Mouse (Mus musculus) olfactory bulb, adult 2 months (tissue): Measurements from ENCODE around the gene Caskin1. TPM values are rescaled to one million over a fixed set of nuclear protein-coding genes. Genes with fewer than 3 reads are reported as not detected.

ENCODE experiments used
- H3K27ac ChIP-seq: fragments of 200-500 bp; 2 replicates; pipeline ENCODE4 v1.5.1; 2012; ENCODE audit warnings: low read depth, low read length; ENCODE audit not compliant: insufficient read depth
- H3K4me1 ChIP-seq: fragments of 200-500 bp; 2 replicates; pipeline ENCODE4 v1.6.1; 2012; ENCODE audit warnings: low read length; ENCODE audit not compliant: control insufficient read depth, insufficient read depth
- H3K4me3 ChIP-seq: fragments of 200-500 bp; 2 replicates; pipeline ENCODE4 v1.5.1; 2012; ENCODE audit warnings: mild to moderate bottlenecking, low read depth, low read length, moderate library complexity; ENCODE audit not compliant: insufficient read depth
- CTCF ChIP-seq: fragments of 200-500 bp; IDR thresholded peaks from 2 replicates; pipeline ENCODE4 v1.5.1; 2012; ENCODE audit warnings: low read depth, mild to moderate bottlenecking, low read length, moderate library complexity; ENCODE audit not compliant: insufficient read depth
- POLR2A ChIP-seq: fragments of 200-500 bp; IDR thresholded peaks from 2 replicates; pipeline ENCODE4 v1.6.1; 2012; ENCODE audit warnings: mild to moderate bottlenecking, low read depth, low read length, moderate library complexity; ENCODE audit not compliant: insufficient read depth
- WGBS: fragments of 180-500 bp; shearing (Covaris S2); methylation state at CpG from one replicate; pipeline ENCODE4 v1.1.7; 2018; 5-methylcytosine and 5-hydroxymethylcytosine counted together
- polyA plus RNA-seq: library from polyadenylated mRNA; stranded (reverse); fragments of >200 nt; gene quantifications from 2 replicates; pipeline ENCODE4 v1.2.4, GENCODE M21; 2012; ENCODE audit warnings: low replicate concordance; ENCODE audit not compliant: missing spikeins, insufficient read depth, insufficient read length

The Caskin1 gene
- polyA plus RNA-seq, 1 experiment: not detected

DNA sequence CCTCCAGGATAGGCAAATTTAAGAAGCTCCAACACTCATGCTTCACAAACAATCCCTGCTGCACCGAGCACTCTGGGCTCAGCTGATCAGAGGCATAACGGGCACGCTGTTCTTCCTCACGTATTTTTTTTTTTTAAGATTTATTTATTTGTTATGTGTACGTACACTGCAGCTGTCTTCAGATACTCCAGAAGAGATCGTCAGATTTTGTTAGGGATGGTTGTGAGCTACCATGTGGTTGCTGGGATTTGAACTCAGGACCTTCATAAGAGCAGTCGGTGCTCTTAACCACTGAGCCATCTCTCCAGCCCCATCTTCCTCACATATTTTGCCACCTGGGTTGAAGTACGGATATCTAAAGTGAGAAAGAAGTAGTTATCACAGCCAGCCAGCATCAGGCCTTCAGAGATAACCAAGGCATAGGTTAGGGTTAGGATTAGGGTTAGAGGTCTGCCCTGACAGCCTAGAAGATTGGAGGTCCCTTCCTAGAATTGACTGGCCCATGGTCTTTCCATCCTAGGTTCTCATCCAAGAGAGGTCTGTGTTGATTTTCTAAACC, 45.8 kb downstream of the Caskin1 start, which contains the start of gene Rab26:
TSS of gene Rab26 (minus strand) at position 51 of the 559 bp plus-strand sequence.
- TF ChIP-seq CTCF: no peak
- peak within 1 kb of the TSS; percentile 8; the same call in 1 of the 2 replicates for H3K27ac ChIP-seq
- H3K4me1 ChIP-seq: peaks cover 42% of the 10 kb centered on the region
- WGBS: 86% methylated on average over 8 of the region's 8 CpGs
- peak within 1 kb of the TSS; percentile 26 for H3K4me3 ChIP-seq

DNA sequence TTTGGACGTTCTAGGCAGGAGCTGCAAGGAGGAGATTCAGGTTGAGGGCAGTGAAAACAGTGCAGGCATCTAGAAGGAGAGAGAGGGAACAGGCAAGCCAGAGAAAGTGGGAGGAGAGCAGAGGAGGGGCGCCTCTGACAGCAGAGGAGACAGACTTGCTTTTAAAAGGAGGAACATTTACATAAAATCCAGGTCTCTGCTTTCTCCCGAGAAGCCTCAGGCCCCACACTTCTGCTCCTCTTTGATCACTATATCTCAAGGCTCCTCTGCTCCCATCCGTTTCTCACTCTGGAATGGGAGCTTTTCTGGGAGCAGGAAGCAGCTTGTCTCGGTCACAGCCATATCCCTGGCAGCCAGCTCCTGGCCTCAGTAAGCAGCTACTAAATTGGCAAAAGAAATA, 46.9 kb downstream of the Caskin1 start:
- whole genome bisulfite sequencing: 42% methylated on average over 5 of the region's 5 CpGs
- H3K4me1 ChIP-seq: peaks cover 34% of the 10 kb centered on the region
- no peak for TF ChIP-seq POLR2A
- no peak for TF ChIP-seq CTCF
- H3K27ac ChIP-seq: peak overlapping the region; percentile 15; the same call in 1 of the 2 replicates
- H3K4me3 ChIP-seq: no peak overlapping the region

DNA sequence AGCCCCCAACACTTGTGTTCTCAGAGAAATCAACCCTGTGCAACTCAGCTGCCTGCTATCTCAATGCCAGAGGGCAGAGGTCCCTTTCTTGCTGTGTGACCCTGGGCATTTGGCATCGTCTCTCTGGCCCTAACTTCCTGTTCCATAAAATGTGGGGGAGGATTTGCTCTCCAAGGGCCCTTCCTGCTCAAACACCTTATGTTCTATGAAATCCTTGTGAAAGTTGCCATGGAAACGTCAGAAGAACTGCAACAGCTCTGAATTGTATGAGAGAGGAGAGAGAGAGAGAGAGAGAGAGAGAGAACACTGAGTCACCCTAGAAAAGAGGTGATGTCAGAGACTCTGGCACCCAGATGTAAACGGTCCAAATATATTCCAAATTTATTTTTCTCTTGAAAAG, 49.1 kb downstream of the Caskin1 start:
- no peak overlapping the region for H3K4me3 ChIP-seq
- 20% methylated on average over 3 of the region's 3 CpGs for WGBS
- H3K27ac ChIP-seq: peak overlapping the region; percentile 75
- peaks cover 31% of the 10 kb centered on the region for H3K4me1 ChIP-seq
- TF ChIP-seq POLR2A (no peak), CTCF (no peak)

DNA sequence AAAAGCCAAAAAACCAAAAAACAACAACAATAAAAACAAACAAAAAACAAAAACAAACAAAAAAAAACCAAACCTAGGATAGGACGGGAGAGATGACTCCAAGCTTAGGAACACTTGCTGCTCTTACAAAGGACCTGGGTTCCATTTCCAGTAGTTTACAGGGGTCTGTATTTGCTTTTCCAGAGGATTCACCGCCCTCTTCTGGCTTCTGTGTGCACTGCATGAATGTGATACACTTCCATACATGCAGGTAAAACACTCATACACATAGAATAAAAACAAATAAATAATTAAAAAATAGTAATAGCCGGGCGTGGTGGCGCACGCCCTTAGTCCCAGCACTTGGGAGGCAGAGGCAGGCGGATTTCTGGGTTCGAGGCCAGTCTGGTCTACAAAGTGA, 50.5 kb downstream of the Caskin1 start:
- WGBS: 68% methylated on average over 8 of the region's 8 CpGs
- peaks cover 21% of the 10 kb centered on the region for H3K4me1 ChIP-seq
- no peak overlapping the region for H3K4me3 ChIP-seq
- no peak for TF ChIP-seq CTCF
- no peak for TF ChIP-seq POLR2A
- H3K27ac ChIP-seq: no peak overlapping the region

DNA sequence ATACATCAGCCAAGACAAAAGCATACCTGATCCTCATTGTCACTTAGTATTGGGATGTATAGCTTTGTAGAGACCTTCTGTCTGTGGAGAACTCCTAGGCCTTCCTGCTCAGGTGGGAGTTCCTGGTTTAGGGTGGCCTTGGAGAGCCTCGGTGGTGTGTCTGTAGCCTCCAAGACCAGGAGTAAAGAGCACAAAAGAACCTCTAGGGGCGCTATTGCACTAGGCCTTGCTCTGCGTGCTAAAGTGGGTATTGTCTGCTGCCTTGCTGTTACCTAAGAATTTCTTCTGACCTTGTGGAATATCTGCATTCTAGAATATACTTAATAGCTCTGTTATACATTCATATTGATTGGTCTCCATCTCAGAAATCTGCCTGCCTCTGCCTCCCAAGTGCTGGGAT, 52.0 kb downstream of the Caskin1 start:
- no peak overlapping the region for H3K4me3 ChIP-seq
- WGBS: 3% methylated on average over 3 of the region's 3 CpGs
- H3K27ac ChIP-seq: no peak overlapping the region
- peaks cover 21% of the 10 kb centered on the region for H3K4me1 ChIP-seq
- TF ChIP-seq CTCF: no peak
- no peak for TF ChIP-seq POLR2A

DNA sequence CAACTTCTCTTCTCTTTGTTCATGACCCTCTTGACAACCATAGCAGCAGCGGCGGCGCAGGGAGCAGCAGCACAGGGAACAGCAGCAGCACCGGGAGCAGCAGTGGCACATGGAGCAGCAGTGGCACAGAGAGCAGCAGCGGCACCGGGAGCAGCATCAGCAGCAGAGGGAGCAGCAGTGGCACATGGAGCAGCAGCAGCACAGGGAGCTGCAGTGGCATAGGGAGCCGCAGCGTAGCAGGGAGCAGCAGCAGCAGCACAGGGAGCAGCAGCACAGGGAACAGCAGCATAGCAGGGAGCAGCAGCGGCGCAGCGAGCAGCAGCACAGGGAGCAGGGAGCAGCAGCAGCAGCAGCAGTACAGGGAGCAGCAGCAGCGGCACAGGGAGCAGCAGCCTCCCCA, 56.2 kb downstream of the Caskin1 start:
- Histone ChIP-seq H3K4me1 (peaks cover 10% of the 10 kb centered on the region), H3K27ac (no peak overlapping the region), H3K4me3 (no peak overlapping the region)
- WGBS: 14% methylated on average over 12 of the region's 12 CpGs
- no peak for TF ChIP-seq POLR2A
- no peak for TF ChIP-seq CTCF

DNA sequence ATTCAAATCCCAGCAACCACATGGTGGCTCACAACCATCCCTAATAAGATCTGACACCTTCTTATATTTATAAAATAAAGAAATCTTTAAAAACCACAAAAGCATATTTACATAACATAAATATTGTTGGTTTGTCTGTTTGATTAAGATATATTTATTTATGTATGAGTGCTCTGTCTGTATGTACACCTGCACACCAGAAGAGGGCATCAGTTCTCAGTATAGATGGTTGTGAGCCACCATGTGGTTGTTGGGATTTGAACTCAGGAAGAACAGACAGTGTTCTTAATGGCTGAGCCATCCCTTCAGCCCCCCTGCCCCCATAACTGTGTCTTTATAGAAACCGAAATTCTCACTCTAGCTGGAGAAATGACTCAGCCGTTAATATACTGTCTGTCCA, 56.8 kb downstream of the Caskin1 start:
- no peak for TF ChIP-seq CTCF
- no peak for TF ChIP-seq POLR2A

DNA sequence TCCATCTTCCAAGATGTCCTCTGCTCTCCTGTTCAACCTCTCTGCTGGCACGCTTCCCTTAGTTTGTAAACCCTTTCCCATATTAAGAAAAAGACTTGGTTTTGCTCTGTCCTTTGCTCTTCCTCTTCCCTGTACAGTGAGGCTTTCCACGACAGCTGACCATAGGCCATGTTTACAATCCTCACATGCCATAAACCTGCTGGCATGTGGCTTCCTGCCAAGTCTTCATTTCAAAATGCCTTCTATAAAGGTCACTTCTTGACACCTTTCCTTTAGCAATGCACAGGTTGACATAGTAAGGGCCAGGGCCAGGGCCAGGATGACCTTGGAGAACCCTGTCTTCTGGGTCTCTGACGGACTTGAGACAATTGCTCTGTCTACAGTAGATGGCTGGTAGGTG, 57.8 kb downstream of the Caskin1 start:
- 92% methylated on average over 3 of the region's 3 CpGs for WGBS
- Histone ChIP-seq H3K4me3 (no peak overlapping the region), H3K4me1 (peaks cover 10% of the 10 kb centered on the region), H3K27ac (no peak overlapping the region)
- TF ChIP-seq CTCF (no peak), POLR2A (no peak)

More for the DNA sequence above, 56.8 kb downstream of the Caskin1 start:
- peaks cover 10% of the 10 kb centered on the region for H3K4me1 ChIP-seq
- WGBS: 61% methylated on average over 2 of the region's 2 CpGs
- no peak overlapping the region for H3K4me3 ChIP-seq
- H3K27ac ChIP-seq: no peak overlapping the region

DNA sequence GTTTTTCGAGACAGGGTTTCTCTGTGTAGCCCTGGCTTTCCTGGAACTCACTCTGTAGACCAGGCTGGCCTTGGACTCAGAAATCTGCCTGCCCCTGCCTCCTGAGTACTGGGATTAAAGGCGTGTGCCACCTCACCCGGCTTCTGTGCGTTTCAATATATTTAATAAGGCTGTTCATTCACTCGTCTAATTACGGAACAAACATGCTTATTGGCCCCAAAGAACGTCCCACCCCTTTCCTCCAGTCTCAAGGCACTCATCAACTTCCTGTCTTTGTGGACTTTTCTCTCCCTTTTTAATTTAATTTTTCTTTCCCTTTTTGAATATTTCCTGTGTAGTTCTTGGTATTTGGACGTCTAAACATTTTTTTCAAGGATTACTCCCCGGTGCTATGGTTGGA, 60.0 kb downstream of the Caskin1 start:
- no peak for TF ChIP-seq CTCF
- TF ChIP-seq POLR2A: no peak
- Histone ChIP-seq H3K4me3 (no peak overlapping the region), H3K4me1 (peaks cover 14% of the 10 kb centered on the region), H3K27ac (no peak overlapping the region)
- 18% methylated on average over 9 of the region's 9 CpGs for WGBS
